Mouse (Mus musculus) CH12.LX (cell line): ENCODE results near the gene St8sia4. TPM values are rescaled to one million over a fixed set of nuclear protein-coding genes. Genes with fewer than 3 reads are reported as not detected.

Source experiments
- DNase-seq: peaks from one replicate; pipeline ENCODE4 v3.0.0-alpha.2; 2013; ENCODE audit errors: extremely low read depth
- H3K27ac ChIP-seq: 2 replicates; pipeline ENCODE4 v1.5.1; 2012; ENCODE audit warnings: low read depth, mild to moderate bottlenecking, control low read depth, moderate library complexity; ENCODE audit not compliant: insufficient read depth
- H3K27me3 ChIP-seq: replicated peaks from 2 replicates; pipeline ENCODE3; 2012; ENCODE audit warnings: inconsistent platforms
- H3K36me3 ChIP-seq, 2 experiments: replicated peaks in 1 of 2; 2 replicates each; pipeline versions ENCODE3 to v1.6.1; 2012; ENCODE audit warnings: inconsistent platforms in 1 of 2, low read length in 1 of 2, mild to moderate bottlenecking in 1 of 2, mixed read lengths in 1 of 2, moderate library complexity in 1 of 2; ENCODE audit not compliant: control insufficient read depth in 1 of 2, insufficient read depth in 1 of 2
- H3K4me1 ChIP-seq, 2 experiments: 2 replicates each; pipeline ENCODE4 v1.6.1; 2012; ENCODE audit warnings: inconsistent platforms in 1 of 2, moderate library complexity in 1 of 2; ENCODE audit not compliant: insufficient read depth in 2 of 2, control insufficient read depth in 1 of 2
- H3K4me2 ChIP-seq: 2 replicates; pipeline ENCODE4 v1.6.1; 2012; ENCODE audit warnings: low read depth, mild to moderate bottlenecking, control low read depth; ENCODE audit not compliant: poor library complexity, insufficient read depth, severe bottlenecking
- H3K4me3 ChIP-seq, 3 experiments: fragments of 150-350 bp in 1 of 3; sonication (generic) in 1 of 3; replicated peaks in 1 of 3; 2 replicates each; pipeline versions ENCODE3 to v1.5.1; 2011 to 2012; ENCODE audit warnings: low read depth in 2 of 3, low read length in 2 of 3, mild to moderate bottlenecking in 2 of 3, moderate library complexity in 2 of 3, control low read depth in 1 of 3, improper control_type of control experiment in 1 of 3, inconsistent platforms in 1 of 3, mixed read lengths in 1 of 3; ENCODE audit not compliant: poor library complexity in 1 of 3
- H3K79me2 ChIP-seq: replicated peaks from 2 replicates; pipeline ENCODE4 v1.6.1; 2012; ENCODE audit warnings: mild to moderate bottlenecking, moderate library complexity; ENCODE audit not compliant: control insufficient read depth, poor library complexity, insufficient read depth, severe bottlenecking; ENCODE audit errors: extremely low read depth
- H3K9ac ChIP-seq: 2 replicates; pipeline ENCODE4 v1.6.1; 2012; ENCODE audit warnings: low read depth, mild to moderate bottlenecking, control low read depth, moderate library complexity; ENCODE audit not compliant: insufficient read depth
- H3K9me3 ChIP-seq: replicated peaks from 2 replicates; pipeline ENCODE3; 2012; ENCODE audit warnings: low read length, inconsistent platforms, mixed read lengths
- BHLHE40 ChIP-seq: IDR thresholded peaks from 2 replicates; pipeline ENCODE4 v1.6.1; 2011; ENCODE audit warnings: mild to moderate bottlenecking, low read depth, low read length, improper control_type of control experiment
- CHD1 ChIP-seq: IDR thresholded peaks from 2 replicates; pipeline ENCODE4 v1.6.1; 2012; ENCODE audit warnings: low read depth, low read length, improper control_type of control experiment, inconsistent platforms
- CHD2 ChIP-seq: IDR thresholded peaks from 2 replicates; pipeline ENCODE4 v1.6.1; 2011; ENCODE audit warnings: low read length, improper control_type of control experiment
- CTCF ChIP-seq, 2 experiments: IDR thresholded peaks in 1 of 2; conservative IDR thresholded peaks in 1 of 2; 2 replicates each; pipeline ENCODE4 v1.5.1; 2011 to 2012; ENCODE audit warnings: low read depth in 2 of 2, low read length in 2 of 2, improper control_type of control experiment in 1 of 2, inconsistent platforms in 1 of 2, mild to moderate bottlenecking in 1 of 2, moderate library complexity in 1 of 2
- E2F4 ChIP-seq: IDR thresholded peaks from 2 replicates; pipeline ENCODE4 v1.6.1; 2011; ENCODE audit warnings: low read depth, low read length, improper control_type of control experiment; ENCODE audit not compliant: insufficient replicate concordance
- ELF1 ChIP-seq: IDR thresholded peaks from 2 replicates; pipeline ENCODE4 v1.6.1; 2014; ENCODE audit warnings: low read depth, mild to moderate bottlenecking, inconsistent platforms, low read length, improper control_type of control experiment
- EP300 ChIP-seq: IDR thresholded peaks from 2 replicates; pipeline ENCODE4 v1.6.1; 2011; ENCODE audit warnings: low read length, improper control_type of control experiment
- ETS1 ChIP-seq: conservative IDR thresholded peaks from 2 replicates; pipeline ENCODE4 v1.6.1; 2012; ENCODE audit warnings: low read depth, mild to moderate bottlenecking, inconsistent platforms, low read length, improper control_type of control experiment, moderate library complexity
- GABPA ChIP-seq: IDR thresholded peaks from 2 replicates; pipeline ENCODE4 v1.6.1; 2012; ENCODE audit warnings: low read depth, low read length, improper control_type of control experiment, inconsistent platforms; ENCODE audit not compliant: insufficient replicate concordance
- HCFC1 ChIP-seq: IDR thresholded peaks from 2 replicates; pipeline ENCODE4 v1.6.1; 2012; ENCODE audit warnings: low read depth, mild to moderate bottlenecking, inconsistent platforms, low read length, improper control_type of control experiment
- IRF4 ChIP-seq: IDR thresholded peaks from 2 replicates; pipeline ENCODE4 v1.6.1; 2014; ENCODE audit warnings: low read depth, mild to moderate bottlenecking, inconsistent platforms, low read length, improper control_type of control experiment
- JUN ChIP-seq: IDR thresholded peaks from 2 replicates; pipeline ENCODE4 v1.6.1; 2011; ENCODE audit warnings: low read depth, mild to moderate bottlenecking, low read length, improper control_type of control experiment, moderate library complexity; ENCODE audit not compliant: insufficient read depth
- JUND ChIP-seq: conservative IDR thresholded peaks from 2 replicates; pipeline ENCODE4 v1.6.1; 2011; ENCODE audit warnings: low read depth, low read length, improper control_type of control experiment
- KAT2A ChIP-seq: IDR thresholded peaks from 2 replicates; pipeline ENCODE4 v1.6.1; 2012; ENCODE audit warnings: low read length, improper control_type of control experiment, inconsistent platforms; ENCODE audit not compliant: insufficient replicate concordance
- MAFK ChIP-seq: IDR thresholded peaks from 2 replicates; pipeline ENCODE4 v1.6.1; 2011; ENCODE audit warnings: low read length, improper control_type of control experiment; ENCODE audit not compliant: insufficient replicate concordance
- MAX ChIP-seq: IDR thresholded peaks from 2 replicates; pipeline ENCODE4 v1.6.1; 2011; ENCODE audit warnings: low read length, improper control_type of control experiment
- MXI1 ChIP-seq: IDR thresholded peaks from 2 replicates; pipeline ENCODE4 v1.6.1; 2011; ENCODE audit warnings: mild to moderate bottlenecking, low read depth, low read length, improper control_type of control experiment
- MYC ChIP-seq: IDR thresholded peaks from 2 replicates; pipeline ENCODE4 v1.6.1; 2011; ENCODE audit warnings: low read depth, mild to moderate bottlenecking, improper control_type of control experiment, low read length
- NELFE ChIP-seq: IDR thresholded peaks from 2 replicates; pipeline ENCODE4 v1.6.1; 2011; ENCODE audit warnings: low read depth, low read length, improper control_type of control experiment
- NRF1 ChIP-seq: IDR thresholded peaks from 2 replicates; pipeline ENCODE4 v1.6.1; 2014; ENCODE audit warnings: low read depth, mild to moderate bottlenecking, inconsistent platforms, low read length, improper control_type of control experiment, moderate library complexity
- PAX5 ChIP-seq: IDR thresholded peaks from 2 replicates; pipeline ENCODE4 v1.6.1; 2012; ENCODE audit warnings: low read length, inconsistent platforms, mixed read lengths
- POLR2A ChIP-seq: IDR thresholded peaks from 2 replicates; pipeline ENCODE4 v1.6.1; 2011; ENCODE audit warnings: low read depth, mild to moderate bottlenecking, improper control_type of control experiment, low read length
- RAD21 ChIP-seq: IDR thresholded peaks from 2 replicates; pipeline ENCODE4 v1.6.1; 2011; ENCODE audit warnings: low read depth, mild to moderate bottlenecking, low read length, improper control_type of control experiment, moderate library complexity
- RCOR1 ChIP-seq: conservative IDR thresholded peaks from 2 replicates; pipeline ENCODE4 v1.6.1; 2012; ENCODE audit warnings: low read depth, mild to moderate bottlenecking, inconsistent platforms, low read length, improper control_type of control experiment
- SIN3A ChIP-seq: IDR thresholded peaks from 2 replicates; pipeline ENCODE4 v1.6.1; 2012; ENCODE audit warnings: low read length, improper control_type of control experiment, inconsistent platforms
- SMC3 ChIP-seq: IDR thresholded peaks from 2 replicates; pipeline ENCODE4 v1.6.1; 2011; ENCODE audit warnings: low read depth, low read length, improper control_type of control experiment
- TBP ChIP-seq: conservative IDR thresholded peaks from 2 replicates; pipeline ENCODE4 v1.6.1; 2011; ENCODE audit warnings: low read depth, low read length, improper control_type of control experiment
- UBTF ChIP-seq: IDR thresholded peaks from 2 replicates; pipeline ENCODE4 v1.6.1; 2012; ENCODE audit warnings: low read depth, mild to moderate bottlenecking, inconsistent platforms, low read length, improper control_type of control experiment, moderate library complexity
- USF1 ChIP-seq: IDR thresholded peaks from 2 replicates; pipeline ENCODE4 v1.6.1; 2014; ENCODE audit warnings: low read depth, mild to moderate bottlenecking, inconsistent platforms, low read length, improper control_type of control experiment
- USF2 ChIP-seq: conservative IDR thresholded peaks from 2 replicates; pipeline ENCODE4 v1.6.1; 2011; ENCODE audit warnings: low read depth, low read length, improper control_type of control experiment
- ZMIZ1 ChIP-seq: IDR thresholded peaks from 2 replicates; pipeline ENCODE4 v1.6.1; 2012; ENCODE audit warnings: low read depth, mild to moderate bottlenecking, inconsistent platforms, low read length, improper control_type of control experiment
- ZNF384 ChIP-seq: IDR thresholded peaks from 2 replicates; pipeline ENCODE4 v1.6.1; 2012; ENCODE audit warnings: low read depth, low read length, improper control_type of control experiment, inconsistent platforms
- dilution Hi-C: fragments of 300-500 bp; cut with MboI; formaldehyde crosslinking; loops from 2 replicates; pipeline ENCODE4 v1.14.3; 2020; ENCODE audit warnings: low sequenced_read_pairs; ENCODE audit not compliant: extremely low pct_unique_long_range_greater_than_20kb, extremely low pct_ligation_motif_present
- in situ Hi-C: fragments of 300-500 bp; cut with MboI; formaldehyde crosslinking; loops from 3 replicates; pipeline ENCODE4 v1.14.3; 2019; ENCODE audit warnings: low sequenced_read_pairs, low pct_ligation_motif_present, low pct_unique_long_range_greater_than_20kb, mixed read lengths
- polyA plus RNA-seq: library from polyadenylated mRNA; unstranded; fragments of >175 nt; gene quantifications from 2 replicates; pipeline ENCODE4 v1.2.1, GENCODE M21; 2012; ENCODE audit warnings: low read depth; ENCODE audit not compliant: insufficient read length
- total RNA-seq, 2 experiments: library from RNA; depleted of rRNA; stranded (reverse); fragments of 300-350 nt in 1 of 2; fragments of >200 nt in 1 of 2; gene quantifications; 2 replicates each; pipeline ENCODE4 v1.2.3; 2012 to 2014

St8sia4 gene
- total and polyA plus RNA-seq, 3 experiments = 2.3 to 13.6 (median 12.7) TPM

DNA sequence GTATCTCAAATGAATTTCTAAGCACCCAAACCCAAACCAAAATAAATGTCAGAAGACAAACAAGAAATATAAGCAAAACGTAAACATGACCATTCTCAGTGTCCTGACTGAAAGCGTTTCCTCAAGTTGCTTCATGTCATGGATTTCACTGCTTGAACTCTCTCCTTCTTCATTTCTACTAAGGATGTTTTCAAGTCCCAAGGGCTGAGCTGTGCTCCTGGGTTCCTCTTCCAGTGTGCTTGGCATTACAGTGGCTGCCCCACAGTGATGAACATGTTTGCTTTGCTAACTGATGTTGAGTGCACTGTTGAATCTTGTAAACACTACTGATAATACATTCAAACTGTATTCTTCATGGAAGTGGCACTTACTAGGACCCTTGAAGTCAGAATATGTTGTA is 76.3 kb downstream of the St8sia4 start:
- dilution Hi-C loops = no loop called here
- no peaks in the 10 kb centered on the region for H3K27me3 ChIP-seq

DNA sequence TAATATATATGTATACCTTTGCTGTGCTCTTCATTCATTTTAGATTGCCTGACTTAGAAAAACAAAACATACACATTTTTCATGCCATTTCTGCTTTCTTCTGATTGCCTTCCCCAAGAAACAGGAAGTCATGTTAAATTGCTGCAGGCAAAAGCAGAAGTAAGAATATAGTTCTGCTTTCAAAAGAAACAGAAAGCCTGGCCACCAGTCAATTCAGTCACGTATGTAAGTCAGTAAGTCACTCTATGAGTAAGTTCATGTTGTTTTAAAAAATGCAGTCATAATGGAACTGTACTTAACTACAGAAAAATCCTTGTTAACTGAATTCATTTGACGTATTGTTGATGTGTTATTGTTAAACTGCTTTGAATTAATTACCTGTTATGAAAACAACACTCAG is 77.3 kb downstream of the St8sia4 start:
- Histone ChIP-seq H3K9ac (no peak overlapping the region), H3K36me3 (no peaks in the 10 kb centered on the region), H3K4me3 (no peak overlapping the region), H3K4me1 (peaks cover 8 to 23% of the 10 kb centered on the region in 2 experiments; a peak in 3 of 4 replicates), H3K79me2 (peaks cover 2% of the 10 kb centered on the region; the same call in 1 of the 2 replicates), H3K4me2 (no peak overlapping the region), H3K27me3 (no peaks in the 10 kb centered on the region), H3K27ac (no peak overlapping the region), H3K9me3 (no peaks in the 10 kb centered on the region)
- in situ Hi-C loops (no loop called here), dilution Hi-C loops (no loop called here)
- DNase-seq = peak; percentile 85
- peak; percentile 89 for TF ChIP-seq BHLHE40
- TF ChIP-seq USF2 = no peak
- TF ChIP-seq GABPA = no peak
- peak; percentile 78 for TF ChIP-seq TBP
- peak; percentile 24; the same call in 1 of the 2 replicates for TF ChIP-seq ZNF384
- peak; percentile 91; the same call in 1 of the 2 replicates for TF ChIP-seq CHD1
- TF ChIP-seq SMC3 = peak; percentile 20; the same call in 1 of the 2 replicates
- TF ChIP-seq E2F4 = 0 out of 2 replicates have a peak, but pooled peaks have one; percentile 75
- no peak for TF ChIP-seq ZMIZ1
- TF ChIP-seq MXI1 = no peak
- TF ChIP-seq RCOR1 = peak; percentile 96
- TF ChIP-seq MAX = peak; percentile 62; the same call in 1 of the 2 replicates
- no peak for TF ChIP-seq KAT2A
- peak; percentile 31 for TF ChIP-seq RAD21
- peak; percentile 80 for TF ChIP-seq SIN3A
- TF ChIP-seq MYC = peak; percentile 81
- TF ChIP-seq USF1 = no peak
- peak; percentile 24; the same call in 1 of the 2 replicates for TF ChIP-seq POLR2A
- TF ChIP-seq JUN = peak; percentile 96
- TF ChIP-seq MAFK = peak; percentile 77
- TF ChIP-seq PAX5 = no peak
- 0 out of 2 replicates have a peak, but pooled peaks have one; percentile 19 for TF ChIP-seq HCFC1
- TF ChIP-seq UBTF = no peak
- peak; percentile 99 for TF ChIP-seq IRF4
- TF ChIP-seq NELFE = 0 out of 2 replicates have a peak, but pooled peaks have one; percentile 24
- TF ChIP-seq ETS1 = peak; percentile 87

More for the DNA sequence above, 76.3 kb downstream of the St8sia4 start:
- Histone ChIP-seq H3K36me3 (no peaks in the 10 kb centered on the region), H3K79me2 (peaks cover 2% of the 10 kb centered on the region; the same call in 1 of the 2 replicates), H3K9me3 (no peaks in the 10 kb centered on the region), H3K4me2 (peak overlapping the region; percentile 57; the same call in 1 of the 2 replicates), H3K27ac (peak overlapping the region; percentile 78), H3K9ac (peak overlapping the region; percentile 30; the same call in 1 of the 2 replicates), H3K4me1 (peaks cover 8 to 23% of the 10 kb centered on the region in 2 experiments; a peak in 3 of 4 replicates), H3K4me3 (no peak overlapping the region)
- no peak for TF ChIP-seq JUND
- no peak for TF ChIP-seq CHD1
- TF ChIP-seq IRF4 = no peak
- TF ChIP-seq CTCF (conservative IDR thresholded peaks at IDR 0.05 in 1 of 2, IDR thresholded peaks at IDR 0.05 in 1 of 2; ENCODE audit: low read depth in 2 of 2, low read length in 2 of 2) = no peak
- TF ChIP-seq MAX = no peak
- no peak for TF ChIP-seq PAX5
- no peak for TF ChIP-seq ZMIZ1
- TF ChIP-seq USF1 = no peak
- TF ChIP-seq ELF1 = no peak
- TF ChIP-seq EP300 = no peak
- no peak for TF ChIP-seq CHD2
- no peak for TF ChIP-seq USF2
- TF ChIP-seq JUN = no peak
- TF ChIP-seq MAFK = no peak
- no peak for TF ChIP-seq NRF1
- TF ChIP-seq SMC3 = no peak
- TF ChIP-seq POLR2A = no peak
- no peak for TF ChIP-seq MYC
- TF ChIP-seq E2F4 = no peak
- DNase-seq = no peak
- in situ Hi-C loops = no loop called here
